Mouse (Mus musculus): ENCODE data around the gene E2f7. TPM values are rescaled to one million over a fixed set of nuclear protein-coding genes. Genes with fewer than 3 reads are reported as not detected.

Gene E2f7
- polyA plus RNA-seq, 3 experiments from 2014 or later: 0.99 to 8.7 (median 1.3) TPM

Other genes starting within 250 kb of the E2f7 start
- 1 to 10 TPM; 1.4 to 4.7 (median 2.2) TPM for gene Csrp2, start 174.3 kb downstream of the E2f7 start, polyA plus RNA-seq (2017; shearing (Covaris generic))

Measured in inflammation-experienced regulatory T-cells, adult 6 months (primary cell).